In genomic region chr11:117768725-117769682, GRCm38 (mm10) we compare ENCODE assay signal across 10 mouse cellular contexts. TPM values are rescaled to one million over a fixed set of nuclear protein-coding genes. Genes with fewer than 3 reads are reported as not detected.
DNase-seq lines count a peak whose midpoint lies in the region; ATAC-seq and TF ChIP-seq lines count a peak whose summit lies in the region.
"Had no signal": no experiment of that assay in that cellular context is flagged by ENCODE, and none has a peak within 500 bp of the region (broad histone marks: within the 10 kb centered on the region; RNA-seq: fewer than 3 reads in every experiment).

No protein-coding gene starts in this region.

- dilution Hi-C loops in CH12.LX (cut with MboI; ENCODE audit: extremely low pct_ligation_motif_present, extremely low pct_unique_long_range_greater_than_20kb, low sequenced_read_pairs) = no loop called here

- TF ChIP-seq EP300 in CH12.LX (IDR thresholded peaks at IDR 0.05; ENCODE audit: low read length) = peak; percentile 55; the same call in 1 of the 2 replicates

- 73% methylated on average over 20 of the region's 20 CpGs for WGBS in intestine, embryonic 14.5 days
- 71% methylated on average over 20 of the region's 20 CpGs for WGBS in intestine, embryonic 15.5 days

- no peaks in the 10 kb centered on the region for H3K9me3 ChIP-seq in intestine, embryonic 14.5 days (ENCODE audit: control insufficient read depth, low read length)
- no peaks in the 10 kb centered on the region for H3K9me3 ChIP-seq in intestine, embryonic 15.5 days
- H3K9me3 ChIP-seq in CH12.LX (replicated peaks; ENCODE audit: low read length) = no peaks in the 10 kb centered on the region
- H3K9me3 ChIP-seq: heart, embryonic 15.5 days had no signal

- H3K9ac ChIP-seq in intestine, embryonic 14.5 days (ENCODE audit: low read length) = no peak overlapping the region
- no peak overlapping the region for H3K9ac ChIP-seq in intestine, embryonic 15.5 days
- H3K9ac ChIP-seq in CH12.LX (ENCODE audit: insufficient read depth, low read depth) = no peak overlapping the region
- H3K9ac ChIP-seq: heart, embryonic 15.5 days had no signal

- H3K4me2 ChIP-seq in intestine, embryonic 14.5 days (ENCODE audit: low read length) = no peak overlapping the region
- no peak overlapping the region for H3K4me2 ChIP-seq in intestine, embryonic 15.5 days (replicated peaks)
- H3K4me2 ChIP-seq in CH12.LX (ENCODE audit: insufficient read depth, low read depth, poor library complexity, severe bottlenecking) = no peak overlapping the region
- H3K4me2 ChIP-seq: heart, embryonic 15.5 days had no signal

- no peak overlapping the region for H3K4me3 ChIP-seq in intestine, embryonic 14.5 days (ENCODE audit: low read depth, low read length)
- no peak overlapping the region for H3K4me3 ChIP-seq in intestine, embryonic 15.5 days (replicated peaks)
- peak overlapping the region in 2 of 3 experiments; percentile 6 for H3K4me3 ChIP-seq in CH12.LX (replicated peaks in 1 of 3; ENCODE audit: low read depth in 2 of 3, low read length in 2 of 3, poor library complexity in 1 of 3)
- H3K4me3 ChIP-seq: heart, embryonic 15.5 days had no signal

- intact Hi-C loops in left cerebral cortex, postnatal 14 days (cut with DNase I) = no loop called here

- no peak for TF ChIP-seq RAD21 in CH12.LX (IDR thresholded peaks at IDR 0.05; ENCODE audit: low read depth, low read length)

- in situ Hi-C loops in CH12.LX (cut with MboI; ENCODE audit: low pct_ligation_motif_present, low pct_unique_long_range_greater_than_20kb, low sequenced_read_pairs) = no loop called here

- TF ChIP-seq CTCF in CH12.LX (conservative IDR thresholded peaks at IDR 0.05 in 1 of 2, IDR thresholded peaks at IDR 0.05 in 1 of 2; ENCODE audit: low read depth in 2 of 2, low read length in 2 of 2) = no peak

- no peak for TF ChIP-seq POLR2A in CH12.LX (IDR thresholded peaks at IDR 0.05; ENCODE audit: low read depth, low read length)

- H3K79me2 ChIP-seq in CH12.LX (replicated peaks; ENCODE audit: control insufficient read depth, extremely low read depth, insufficient read depth, poor library complexity, severe bottlenecking) = no peaks in the 10 kb centered on the region

- H3K27ac ChIP-seq in intestine, embryonic 14.5 days (ENCODE audit: low read depth) = 0 out of 2 replicates have a peak overlapping the region, but pooled peaks have one; percentile 11
- H3K27ac ChIP-seq in intestine, embryonic 15.5 days = no peak overlapping the region
- 0 out of 2 replicates have a peak overlapping the region, but pooled peaks have one; percentile 2 for H3K27ac ChIP-seq in CH12.LX (ENCODE audit: insufficient read depth, low read depth)
- H3K27ac ChIP-seq: heart, embryonic 15.5 days had no signal

- no peak for ATAC-seq in intestine, embryonic 14.5 days (replicated peaks; ENCODE audit: low FRiP score, low TSS enrichment, low read depth)
- ATAC-seq in intestine, embryonic 15.5 days = no peak; the same call in 1 of the 2 replicates
- ATAC-seq in granulocyte monocyte progenitor cell, adult 5-6 weeks (replicated peaks; ENCODE audit: poor library complexity, severe bottlenecking) = 0 out of 2 replicates have a peak, but pooled peaks have one; percentile 25
- ATAC-seq in megakaryocyte, adult 5-6 weeks (ENCODE audit: poor library complexity, severe bottlenecking) = peak; percentile 56

- no peak for DNase-seq in intestine, embryonic 14.5 days (ENCODE audit: low spot score)
- peak; percentile 69 for DNase-seq in CH12.LX (ENCODE audit: extremely low read depth)
- DNase-seq in adrenal gland, postnatal 10 days = no peak
- DNase-seq in left cerebral cortex, postnatal 14 days (ENCODE audit: low spot score in 2 of 2) = no peak
- no peak for DNase-seq in layer of hippocampus, adult 11-12 months (ENCODE audit: low spot score)
- DNase-seq: lung, postnatal 14 days had no signal

- no peaks in the 10 kb centered on the region for H3K27me3 ChIP-seq in intestine, embryonic 14.5 days (replicated peaks; ENCODE audit: control insufficient read depth, insufficient read depth, low read length)
- H3K27me3 ChIP-seq in intestine, embryonic 15.5 days (replicated peaks) = no peaks in the 10 kb centered on the region
- H3K27me3 ChIP-seq in CH12.LX (replicated peaks) = no peaks in the 10 kb centered on the region
- H3K27me3 ChIP-seq: heart, embryonic 15.5 days had no signal

- H3K36me3 ChIP-seq in intestine, embryonic 14.5 days (ENCODE audit: control insufficient read depth, insufficient read depth, low read length) = peaks cover 24% of the 10 kb centered on the region
- peaks cover 3% of the 10 kb centered on the region for H3K36me3 ChIP-seq in intestine, embryonic 15.5 days
- peaks cover 69 to 90% of the 10 kb centered on the region in 2 experiments for H3K36me3 ChIP-seq in CH12.LX (replicated peaks in 1 of 2; ENCODE audit: control insufficient read depth in 1 of 2, insufficient read depth in 1 of 2, low read length in 1 of 2)

- 0 out of 2 replicates have a peak, but pooled peaks cover 4% of the 10 kb centered on the region for H3K4me1 ChIP-seq in intestine, embryonic 14.5 days (replicated peaks; ENCODE audit: control insufficient read depth, insufficient read depth, low read length)
- H3K4me1 ChIP-seq in intestine, embryonic 15.5 days (replicated peaks) = peaks cover 13% of the 10 kb centered on the region
- H3K4me1 ChIP-seq in CH12.LX (ENCODE audit: control insufficient read depth in 1 of 2, insufficient read depth in 2 of 2) = peaks cover 20 to 67% of the 10 kb centered on the region in 2 experiments

RNA-seq across cellular contexts. Expression of gene Tmc8, which starts 12.9 kb away (rescaled TPM):
- 3.8 and 5.2 TPM in 2 replicates for polyA plus RNA-seq in intestine, embryonic 14.5 days (2014; fragmentation: Nextera tagmentation; extraction: Ambion mirVana)
- 6.6 and 7.7 TPM in 2 replicates for polyA plus RNA-seq in intestine, embryonic 15.5 days (2015; fragmentation: Nextera tagmentation; extraction: Ambion mirVana)
- total RNA-seq in CH12.LX (2012; rRNA removed) (4.0 and 6.1 TPM in 2 replicates), CH12.LX (2014; rRNA removed) (1.4 and 2.2 TPM in 2 replicates)
- 8.8 and 9.8 TPM in 2 replicates for polyA plus RNA-seq in CH12.LX (2012; ENCODE audit: insufficient read length, low read depth)
- 1.5 and 3.6 TPM in 2 replicates for total RNA-seq in granulocyte monocyte progenitor cell, adult 5-6 weeks (2014; fragmentation: Nextera tagmentation)
- 0.95 and 1.8 TPM in 2 replicates for total RNA-seq in granulocyte monocyte progenitor cell, adult 5-6 weeks (2017)
- total RNA-seq in megakaryocyte, adult 5-6 weeks (2015) = 8.6 and 11.7 TPM in 2 replicates
- total RNA-seq in megakaryocyte, adult 5-6 weeks (2017) = 4.3 and 7.4 TPM in 2 replicates
- total RNA-seq in adrenal gland, postnatal 10 days (2021) = 1 to 10 TPM; 4.8 to 8.3 TPM
- total RNA-seq in left cerebral cortex, postnatal 14 days (2021) = 1 to 10 TPM; 1.0 to 1.4 TPM

RNA-seq across cellular contexts. Expression of gene Tmc6, which starts 13.0 kb away (rescaled TPM):
- polyA plus RNA-seq in intestine, embryonic 14.5 days (2014; fragmentation: Nextera tagmentation; extraction: Ambion mirVana) = 20.7 and 26.1 TPM in 2 replicates
- 28.3 and 34.7 TPM in 2 replicates for polyA plus RNA-seq in intestine, embryonic 15.5 days (2015; fragmentation: Nextera tagmentation; extraction: Ambion mirVana)
- 24.8 and 26.8 TPM in 2 replicates for total RNA-seq in CH12.LX (2012; rRNA removed)
- 16.3 and 16.8 TPM in 2 replicates for total RNA-seq in CH12.LX (2014; rRNA removed)
- polyA plus RNA-seq in CH12.LX (2012; ENCODE audit: insufficient read length, low read depth) = 28.4 and 30.0 TPM in 2 replicates
- 32.7 and 71.6 TPM in 2 replicates for total RNA-seq in granulocyte monocyte progenitor cell, adult 5-6 weeks (2014; fragmentation: Nextera tagmentation)
- total RNA-seq in granulocyte monocyte progenitor cell, adult 5-6 weeks (2017) = 12.6 and 20.6 TPM in 2 replicates
- total RNA-seq in megakaryocyte, adult 5-6 weeks (2015) = 74.3 and 79.6 TPM in 2 replicates
- 17.4 and 18.5 TPM in 2 replicates for total RNA-seq in megakaryocyte, adult 5-6 weeks (2017)
- total RNA-seq in adrenal gland, postnatal 10 days (2021) = 10 to 100 TPM; 35.5 to 53.2 TPM
- total RNA-seq in left cerebral cortex, postnatal 14 days (2021) = 1 to 10 TPM; 4.0 to 5.4 TPM

RNA-seq across cellular contexts. Expression of gene 6030468B19Rik, which starts 28.5 kb away (rescaled TPM):
- polyA plus RNA-seq in intestine, embryonic 14.5 days (2014; fragmentation: Nextera tagmentation; extraction: Ambion mirVana) = 0.28 TPM in 2 replicates
- 1.1 and 1.2 TPM in 2 replicates for polyA plus RNA-seq in intestine, embryonic 15.5 days (2015; fragmentation: Nextera tagmentation; extraction: Ambion mirVana)
- total RNA-seq in CH12.LX (2012; rRNA removed) = 0.46 and 0.93 TPM in 2 replicates
- 1.3 and 1.5 TPM in 2 replicates for total RNA-seq in CH12.LX (2014; rRNA removed)
- 1.4 and 1.7 TPM in 2 replicates for polyA plus RNA-seq in CH12.LX (2012; ENCODE audit: insufficient read length, low read depth)
- not detected in 2 replicates for total RNA-seq in granulocyte monocyte progenitor cell, adult 5-6 weeks (2014; fragmentation: Nextera tagmentation)
- total RNA-seq in granulocyte monocyte progenitor cell, adult 5-6 weeks (2017) = not detected in 2 replicates
- 0.60 TPM in 1 of 2 replicates, not detected in the other for total RNA-seq in megakaryocyte, adult 5-6 weeks (2015)
- 0.53 TPM in 1 of 2 replicates, not detected in the other for total RNA-seq in megakaryocyte, adult 5-6 weeks (2017)
- under 1 TPM; 0.42 to 0.45 TPM for total RNA-seq in adrenal gland, postnatal 10 days (2021)
- not detected for total RNA-seq in left cerebral cortex, postnatal 14 days (2021)

RNA-seq across cellular contexts. Expression of gene Gm20708, which starts 40.5 kb away (rescaled TPM):
- 0.83 TPM in 1 of 2 replicates, not detected in the other for polyA plus RNA-seq in intestine, embryonic 14.5 days (2014; fragmentation: Nextera tagmentation; extraction: Ambion mirVana)
- polyA plus RNA-seq in intestine, embryonic 15.5 days (2015; fragmentation: Nextera tagmentation; extraction: Ambion mirVana) = 0.26 and 0.38 TPM in 2 replicates
- total RNA-seq in CH12.LX (2012; rRNA removed) (0.59 and 1.0 TPM in 2 replicates), CH12.LX (2014; rRNA removed) (0.50 TPM in 1 of 2 replicates, not detected in the other)
- polyA plus RNA-seq in CH12.LX (2012; ENCODE audit: insufficient read length, low read depth) = 0.80 and 1.6 TPM in 2 replicates
- total RNA-seq in granulocyte monocyte progenitor cell, adult 5-6 weeks (2014; fragmentation: Nextera tagmentation) = 0.53 and 0.99 TPM in 2 replicates
- total RNA-seq in granulocyte monocyte progenitor cell, adult 5-6 weeks (2017) = 0.30 TPM in 1 of 2 replicates, not detected in the other
- total RNA-seq in megakaryocyte, adult 5-6 weeks (2015) = 1.1 and 2.2 TPM in 2 replicates
- 1.1 TPM in 1 of 2 replicates, not detected in the other for total RNA-seq in megakaryocyte, adult 5-6 weeks (2017)
- under 1 TPM; 0.57 to 0.58 TPM for total RNA-seq in adrenal gland, postnatal 10 days (2021)
- total RNA-seq in left cerebral cortex, postnatal 14 days (2021) = 1 to 10 TPM; 1.9 to 2.3 TPM

RNA-seq across cellular contexts. Expression of gene Syngr2, which starts 40.5 kb away (rescaled TPM):
- polyA plus RNA-seq in intestine, embryonic 14.5 days (2014; fragmentation: Nextera tagmentation; extraction: Ambion mirVana) = 145 TPM in 2 replicates
- polyA plus RNA-seq in intestine, embryonic 15.5 days (2015; fragmentation: Nextera tagmentation; extraction: Ambion mirVana) = 135 and 151 TPM in 2 replicates
- total RNA-seq in CH12.LX (2012; rRNA removed) (362 and 409 TPM in 2 replicates), CH12.LX (2014; rRNA removed) (395 and 553 TPM in 2 replicates)
- polyA plus RNA-seq in CH12.LX (2012; ENCODE audit: insufficient read length, low read depth) = 513 and 654 TPM in 2 replicates
- total RNA-seq in granulocyte monocyte progenitor cell, adult 5-6 weeks (2014; fragmentation: Nextera tagmentation) = 225 and 281 TPM in 2 replicates
- 152 and 176 TPM in 2 replicates for total RNA-seq in granulocyte monocyte progenitor cell, adult 5-6 weeks (2017)
- 225 and 241 TPM in 2 replicates for total RNA-seq in megakaryocyte, adult 5-6 weeks (2015)
- 163 and 176 TPM in 2 replicates for total RNA-seq in megakaryocyte, adult 5-6 weeks (2017)
- total RNA-seq in adrenal gland, postnatal 10 days (2021) = 10 to 100 TPM; 60.2 to 69.5 TPM
- total RNA-seq in left cerebral cortex, postnatal 14 days (2021) = 10 to 100 TPM; 11.9 to 13.0 TPM

Comparison
In these comparisons a context has a peak if more than half of its experiments do, and no peak if none do; other contexts are left out.
1. ATAC-seq: peak in granulocyte monocyte progenitor cell, adult 5-6 weeks (single experiment) and megakaryocyte, adult 5-6 weeks (single experiment); none in intestine, embryonic 14.5 days (single experiment) and intestine, embryonic 15.5 days (single experiment).
2. H3K4me3 ChIP-seq: peak in CH12.LX (2 of 3); none in intestine, embryonic 14.5 days (single experiment) and intestine, embryonic 15.5 days (single experiment).